Mouse (Mus musculus): ENCODE results near the gene Fcgr1. TPM values are rescaled to one million over a fixed set of nuclear protein-coding genes. Genes with fewer than 3 reads are reported as not detected.
"Not testable (repeated sequence)": the region's sequence is repeated elsewhere in the genome, so short reads cannot be mapped to it uniquely, and the experiment has no call there.

Gene Fcgr1
- polyA plus RNA-seq, 1 experiment: 1.7 TPM

GRCm38 (mm10) chr3:96243921-96244572 lies 49.7 kb downstream of the Fcgr1 start:
- no peaks in the 10 kb centered on the region for H3K9me3 ChIP-seq
- H3K36me3 ChIP-seq (replicated peaks; ENCODE audit: low read length): peaks cover 7% of the 10 kb centered on the region
- TF ChIP-seq GATA1 (IDR thresholded peaks at IDR 0.05; ENCODE audit: borderline replicate concordance, low read length) (no peak), FLI1 (IDR thresholded peaks at IDR 0.05; ENCODE audit: low read length) (no peak)
- H3K4me1 ChIP-seq: peaks cover 52% of the 10 kb centered on the region
- peak overlapping the region; percentile 94 for H3K4me3 ChIP-seq (replicated peaks)
- no peaks in the 10 kb centered on the region for H3K27me3 ChIP-seq (replicated peaks)

- H3K36me3 ChIP-seq (replicated peaks; ENCODE audit: low read length): peaks cover 7% of the 10 kb centered on the region
- TF ChIP-seq GATA1 (IDR thresholded peaks at IDR 0.05; ENCODE audit: borderline replicate concordance, low read length): no peak
- no peak for TF ChIP-seq FLI1 (IDR thresholded peaks at IDR 0.05; ENCODE audit: low read length)
- peak overlapping the region; percentile 86 for H3K4me3 ChIP-seq (replicated peaks)
- H3K4me1 ChIP-seq: peaks cover 56% of the 10 kb centered on the region
- no peaks in the 10 kb centered on the region for H3K27me3 ChIP-seq (replicated peaks)
- H3K9me3 ChIP-seq: no peaks in the 10 kb centered on the region
These were observed 53.0 kb downstream of the Fcgr1 start for GRCm38 (mm10) chr3:96240799-96241197.

GRCm38 (mm10) chr3:96239949-96240798 lies 53.6 kb downstream of the Fcgr1 start, which contains the start of gene Hist2h2aa2:
Gene Hist2h2aa2 (minus strand): TSS chr3:96240276.
- peaks cover 59% of the 10 kb centered on the region for H3K4me1 ChIP-seq
- not testable (repeated sequence) for H3K27me3 ChIP-seq (replicated peaks)
- peak within 1 kb of the TSS; percentile 90 for H3K4me3 ChIP-seq (replicated peaks)

DNA sequence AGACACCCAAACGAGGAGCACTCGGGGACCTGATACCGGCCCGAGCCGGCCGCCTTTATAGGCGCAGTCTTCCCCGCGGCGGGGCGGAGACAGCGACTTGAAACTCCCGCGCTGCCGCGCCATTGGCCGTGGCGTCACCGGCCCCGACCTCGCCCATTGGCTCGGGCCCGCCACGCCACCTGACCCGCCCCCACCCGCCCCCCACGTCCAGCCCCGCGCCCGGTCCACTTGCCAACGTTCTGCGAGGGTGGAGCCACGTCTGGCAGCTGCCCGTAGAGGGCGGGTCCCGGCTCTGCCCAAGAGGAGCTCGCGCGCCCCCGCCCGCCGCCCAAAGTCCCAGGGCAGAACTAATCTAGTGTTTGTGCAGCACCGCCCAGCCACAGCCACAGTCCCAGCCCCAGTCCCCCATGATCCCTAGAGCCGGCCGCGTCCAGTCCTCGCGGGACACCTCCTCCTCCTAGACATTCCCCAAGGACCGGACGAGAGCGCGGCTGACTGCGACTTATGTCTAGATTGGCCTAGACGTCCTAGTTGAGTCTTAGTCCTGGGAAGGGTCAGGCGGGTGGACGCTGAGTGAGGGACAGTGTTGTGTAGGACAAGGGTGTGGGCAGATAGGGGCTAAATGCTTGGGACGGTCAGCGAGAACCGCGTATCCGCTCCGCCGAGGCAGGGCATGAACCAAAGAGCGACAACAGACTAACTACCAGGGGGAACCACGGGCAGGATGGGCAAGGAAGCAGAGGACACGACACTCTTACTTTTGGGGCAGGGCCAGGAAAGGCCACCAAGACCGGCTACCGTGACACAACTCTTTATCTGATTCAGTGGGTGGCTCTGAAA lies 54.6 kb downstream of the Fcgr1 start, which contains the start of gene Hist2h3c2:
Hist2h3c2 (minus strand) TSS at position 174 of the 840 bp plus-strand sequence.
- H3K36me3 ChIP-seq (replicated peaks; ENCODE audit: low read length); H3K9me3 ChIP-seq; H3K27me3 ChIP-seq (replicated peaks): not testable (repeated sequence)
- peaks cover 55% of the 10 kb centered on the region for H3K4me1 ChIP-seq
- peak within 1 kb of the TSS; percentile 91 for H3K4me3 ChIP-seq (replicated peaks)

More at GRCm38 (mm10) chr3:96239949-96240798, 53.6 kb downstream of the Fcgr1 start, which contains the start of gene Hist2h2aa2:
- not testable (repeated sequence) for H3K36me3 ChIP-seq (replicated peaks; ENCODE audit: low read length); H3K9me3 ChIP-seq

GRCm38 (mm10) chr3:96237904-96238511 lies 55.8 kb downstream of the Fcgr1 start:
- TF ChIP-seq GATA1 (IDR thresholded peaks at IDR 0.05; ENCODE audit: borderline replicate concordance, low read length) (no peak), FLI1 (IDR thresholded peaks at IDR 0.05; ENCODE audit: low read length) (no peak)
- Histone ChIP-seq H3K4me1 (peaks cover 44% of the 10 kb centered on the region), H3K36me3 (replicated peaks; ENCODE audit: low read length) (peaks cover 7% of the 10 kb centered on the region), H3K4me3 (replicated peaks) (peak overlapping the region; percentile 91), H3K27me3 (replicated peaks) (no peaks in the 10 kb centered on the region), H3K9me3 (no peaks in the 10 kb centered on the region)

GRCm38 (mm10) chr3:96237335-96237903 lies 56.4 kb downstream of the Fcgr1 start:
- Histone ChIP-seq H3K4me1 (peaks cover 42% of the 10 kb centered on the region), H3K27me3 (replicated peaks) (no peaks in the 10 kb centered on the region), H3K4me3 (replicated peaks) (peak overlapping the region; percentile 91), H3K9me3 (no peaks in the 10 kb centered on the region), H3K36me3 (replicated peaks; ENCODE audit: low read length) (peaks cover 6% of the 10 kb centered on the region)
- TF ChIP-seq GATA1 (IDR thresholded peaks at IDR 0.05; ENCODE audit: borderline replicate concordance, low read length) (no peak), FLI1 (IDR thresholded peaks at IDR 0.05; ENCODE audit: low read length) (no peak)

DNA sequence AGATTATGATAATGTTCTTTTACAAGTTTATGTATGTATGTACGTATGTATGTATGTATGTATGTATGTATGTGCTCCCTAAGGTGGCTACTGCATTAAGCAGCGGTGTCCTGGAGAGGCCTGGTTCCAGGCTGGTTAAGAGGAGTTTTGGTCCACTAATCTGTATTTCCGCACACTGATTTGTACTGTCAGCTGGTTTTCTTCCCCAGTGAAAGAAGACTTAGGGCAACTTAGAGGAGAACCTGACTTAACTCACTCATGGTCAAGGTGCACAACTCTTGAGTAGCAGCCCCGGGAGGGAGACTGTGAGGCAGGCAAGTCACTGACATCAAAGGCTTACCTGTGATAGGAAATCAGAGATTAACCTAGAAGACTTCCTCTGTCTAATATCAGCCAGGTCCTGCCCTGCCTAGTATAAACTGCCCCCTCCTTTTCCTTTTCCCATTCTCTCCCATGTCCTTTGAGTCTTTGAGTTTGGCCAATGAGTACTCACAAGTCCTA lies 56.9 kb downstream of the Fcgr1 start:
- H3K4me1 ChIP-seq: peaks cover 38% of the 10 kb centered on the region
- peak overlapping the region; percentile 91 for H3K4me3 ChIP-seq (replicated peaks)
- H3K27me3 ChIP-seq (replicated peaks): no peaks in the 10 kb centered on the region
- H3K36me3 ChIP-seq (replicated peaks; ENCODE audit: low read length): peaks cover 2% of the 10 kb centered on the region
- H3K9me3 ChIP-seq: no peaks in the 10 kb centered on the region
- TF ChIP-seq FLI1 (IDR thresholded peaks at IDR 0.05; ENCODE audit: low read length) (no peak), GATA1 (IDR thresholded peaks at IDR 0.05; ENCODE audit: borderline replicate concordance, low read length) (no peak)

GRCm38 (mm10) chr3:96235836-96236235 lies 57.9 kb downstream of the Fcgr1 start:
- Histone ChIP-seq H3K36me3 (replicated peaks; ENCODE audit: low read length) (no peaks in the 10 kb centered on the region), H3K4me3 (replicated peaks) (peak overlapping the region; percentile 69), H3K9me3 (no peaks in the 10 kb centered on the region), H3K4me1 (peaks cover 39% of the 10 kb centered on the region), H3K27me3 (replicated peaks) (no peaks in the 10 kb centered on the region)
- TF ChIP-seq GATA1 (IDR thresholded peaks at IDR 0.05; ENCODE audit: borderline replicate concordance, low read length) (no peak), FLI1 (IDR thresholded peaks at IDR 0.05; ENCODE audit: low read length) (no peak)

- peaks cover 44% of the 10 kb centered on the region for H3K4me1 ChIP-seq
- H3K4me3 ChIP-seq (replicated peaks): no peak overlapping the region
- TF ChIP-seq FLI1 (IDR thresholded peaks at IDR 0.05; ENCODE audit: low read length): no peak
- no peak for TF ChIP-seq GATA1 (IDR thresholded peaks at IDR 0.05; ENCODE audit: borderline replicate concordance, low read length)
These were observed 58.9 kb downstream of the Fcgr1 start for GRCm38 (mm10) chr3:96234914-96235313.

More at GRCm38 (mm10) chr3:96234914-96235313, 58.9 kb downstream of the Fcgr1 start:
- H3K27me3 ChIP-seq (replicated peaks): no peaks in the 10 kb centered on the region
- no peaks in the 10 kb centered on the region for H3K9me3 ChIP-seq
- no peaks in the 10 kb centered on the region for H3K36me3 ChIP-seq (replicated peaks; ENCODE audit: low read length)

Other genes with a start within 250 kb of the Fcgr1 start
- 19.1 and 19.4 TPM in 2 replicates for gene Vps45, start 235.5 kb downstream of the Fcgr1 start, polyA plus RNA-seq (2012; ENCODE audit: insufficient read depth, low replicate concordance)
- gene Otud7b, start 189.4 kb downstream of the Fcgr1 start, polyA plus RNA-seq (2012; ENCODE audit: insufficient read depth, low replicate concordance): 9.2 and 12.9 TPM in 2 replicates
- 0.57 TPM in 1 of 2 replicates, not detected in the other for gene Mtmr11, start 132.0 kb downstream of the Fcgr1 start, polyA plus RNA-seq (2012; ENCODE audit: insufficient read depth, low replicate concordance)
- gene Sf3b4, start 121.6 kb downstream of the Fcgr1 start, polyA plus RNA-seq (2012; ENCODE audit: insufficient read depth, low replicate concordance): 463 and 1,018 TPM in 2 replicates
- gene Sv2a, start 112.8 kb downstream of the Fcgr1 start, polyA plus RNA-seq (2012; ENCODE audit: insufficient read depth, low replicate concordance): 1.9 and 7.6 TPM in 2 replicates
- gene Bola1, start 74.3 kb downstream of the Fcgr1 start, polyA plus RNA-seq (2012; ENCODE audit: insufficient read depth, low replicate concordance): 29.8 and 114 TPM in 2 replicates
- gene Hist2h2ab, start 74.1 kb downstream of the Fcgr1 start, polyA plus RNA-seq (2012; ENCODE audit: insufficient read depth, low replicate concordance): not detected in 2 replicates
- gene Hist2h2ac, start 73.1 kb downstream of the Fcgr1 start, polyA plus RNA-seq (2012; ENCODE audit: insufficient read depth, low replicate concordance): 15.1 and 19.7 TPM in 2 replicates
- gene Hist2h2be, start 72.8 kb downstream of the Fcgr1 start, polyA plus RNA-seq (2012; ENCODE audit: insufficient read depth, low replicate concordance): 0.10 TPM in 1 of 2 replicates, not detected in the other
- gene Hist2h3c2, start 54.8 kb downstream of the Fcgr1 start, polyA plus RNA-seq (2012; ENCODE audit: insufficient read depth, low replicate concordance): 50.2 and 139 TPM in 2 replicates
- gene Hist2h2aa2, start 53.7 kb downstream of the Fcgr1 start, polyA plus RNA-seq (2012; ENCODE audit: insufficient read depth, low replicate concordance): 947 and 1,036 TPM in 2 replicates
- gene Hist2h2aa1, start 48.5 kb downstream of the Fcgr1 start, polyA plus RNA-seq (2012; ENCODE audit: insufficient read depth, low replicate concordance): 57.2 and 67.0 TPM in 2 replicates
- not detected in 2 replicates for gene Hist2h3c1, start 47.3 kb downstream of the Fcgr1 start, polyA plus RNA-seq (2012; ENCODE audit: insufficient read depth, low replicate concordance)
- gene Hist2h4, start 30.7 kb downstream of the Fcgr1 start, polyA plus RNA-seq (2012; ENCODE audit: insufficient read depth, low replicate concordance): 5.6 and 6.1 TPM in 2 replicates
- 84.7 and 122 TPM in 2 replicates for gene Hist2h3b, start 25.3 kb downstream of the Fcgr1 start, polyA plus RNA-seq (2012; ENCODE audit: insufficient read depth, low replicate concordance)
- gene Hist2h2bb, start 24.2 kb downstream of the Fcgr1 start, polyA plus RNA-seq (2012; ENCODE audit: insufficient read depth, low replicate concordance): 1.0 TPM in 1 of 2 replicates, not detected in the other
- not detected in 2 replicates for gene BC107364, start 158.3 kb upstream of the Fcgr1 start, polyA plus RNA-seq (2012; ENCODE audit: insufficient read depth, low replicate concordance)
- 21.2 and 30.0 TPM in 2 replicates for gene Hfe2, start 231.2 kb upstream of the Fcgr1 start, polyA plus RNA-seq (2012; ENCODE audit: insufficient read depth, low replicate concordance)